Mouse (Mus musculus) testis, adult 2 months (tissue): ENCODE data around the gene Prkag2.

Experiments
- CTCF ChIP-seq: fragments of 200-500 bp; IDR thresholded peaks from 2 replicates; pipeline ENCODE4 v1.5.1; 2012; ENCODE audit warnings: low read depth, mild to moderate bottlenecking, inconsistent platforms, low read length, moderate library complexity; ENCODE audit not compliant: control insufficient read depth, insufficient read depth, insufficient replicate concordance
- POLR2A ChIP-seq: fragments of 200-500 bp; IDR thresholded peaks from 2 replicates; pipeline ENCODE4 v1.6.1; 2012; ENCODE audit warnings: low read depth, mild to moderate bottlenecking, inconsistent platforms, low read length, moderate library complexity; ENCODE audit not compliant: control insufficient read depth

- TF ChIP-seq CTCF = no peak
- TF ChIP-seq POLR2A = peak; percentile 97
Measured at GRCm38 (mm10) chr5:24842274-24843102, 258.0 kb downstream of the Prkag2 start, which contains the start of gene Rheb.
